Mouse (Mus musculus) CD8-positive naive resting alpha-beta T cell, adult 2 months (primary cell): ENCODE results near the gene Adgrf1.
"Not testable (repeated sequence)": the region's sequence is repeated elsewhere in the genome, so short reads cannot be mapped to it uniquely, and the experiment has no call there.

ENCODE experiments used
- DNase-seq, 2 experiments: peaks; one replicate each; pipeline ENCODE4 v3.0.0; 2022; ENCODE audit warnings: low read depth in 2 of 2, low spot score in 2 of 2

Gene Adgrf1

DNA sequence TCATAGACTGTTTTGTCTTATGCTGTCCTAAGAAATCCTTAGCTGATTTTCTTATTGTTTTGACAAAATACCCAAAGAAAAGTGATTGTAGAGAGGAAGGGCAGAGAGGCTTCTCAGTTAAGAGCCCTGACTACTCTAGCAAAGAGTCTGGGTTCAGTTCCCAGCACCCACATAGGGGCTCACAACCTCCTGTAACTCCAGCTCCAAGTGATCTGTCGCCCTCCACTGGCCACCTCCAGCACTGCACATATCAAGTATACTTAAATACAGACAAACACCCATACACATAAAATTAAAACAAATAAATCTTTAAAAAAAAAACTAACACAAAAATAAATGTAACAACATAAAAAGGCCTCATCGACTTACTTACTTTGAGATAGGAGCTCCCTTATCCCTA, 3.5 kb upstream of the Adgrf1 start:
- no peak for DNase-seq

DNA sequence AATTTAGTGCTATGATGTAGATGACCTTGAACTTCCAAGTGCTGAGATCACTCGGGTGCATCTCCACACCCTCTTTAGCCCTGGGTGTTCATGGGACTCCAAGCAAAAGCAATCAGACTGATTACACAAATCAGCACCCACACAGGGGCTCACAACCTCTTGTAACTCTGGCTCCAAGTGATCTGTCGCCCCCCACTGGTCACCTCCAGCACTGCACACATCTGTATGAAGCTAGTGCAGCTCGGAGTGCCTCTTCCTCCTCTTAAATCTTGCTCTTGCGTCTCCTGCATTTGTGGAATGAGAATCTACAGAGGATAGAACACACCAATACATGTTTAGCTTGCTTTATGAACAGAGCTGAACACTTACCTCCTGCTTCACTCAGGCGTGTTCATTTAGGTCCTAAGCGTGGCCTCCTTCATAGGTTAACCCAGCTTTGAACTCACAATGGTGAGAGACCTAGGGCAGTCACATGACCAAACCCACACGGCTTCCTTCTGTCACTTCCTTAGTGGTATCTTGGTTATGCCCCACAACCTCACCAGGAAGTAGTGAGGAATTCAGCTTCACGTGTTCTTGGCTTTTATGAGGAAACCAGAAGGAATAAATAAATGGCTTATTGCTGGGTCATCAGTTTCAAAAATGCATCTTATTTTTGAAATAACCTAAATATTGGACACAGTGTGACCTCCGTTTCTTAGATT, 2.9 kb upstream of the Adgrf1 start:
- DNase-seq = no peak

DNA sequence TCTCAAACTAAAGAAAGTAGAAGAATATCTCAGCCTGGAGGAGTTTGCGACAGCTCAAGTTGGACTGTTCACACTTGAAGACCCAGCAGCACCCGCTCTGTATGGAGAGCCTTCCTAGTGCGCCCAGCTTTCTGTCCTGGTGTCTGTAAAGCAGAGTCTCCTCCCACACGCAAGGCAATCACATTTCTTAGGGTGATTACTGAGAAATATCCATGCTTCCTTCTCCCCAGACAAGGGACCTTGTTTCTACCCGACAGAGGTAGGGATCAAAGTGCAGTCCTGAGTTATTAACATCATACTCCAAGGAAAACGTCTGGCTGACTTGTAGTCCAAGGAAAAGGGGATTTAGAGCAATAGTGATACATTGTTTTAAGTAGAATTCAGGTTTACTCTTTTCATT, 6.1 kb downstream of the Adgrf1 start:
- DNase-seq = no peak

DNA sequence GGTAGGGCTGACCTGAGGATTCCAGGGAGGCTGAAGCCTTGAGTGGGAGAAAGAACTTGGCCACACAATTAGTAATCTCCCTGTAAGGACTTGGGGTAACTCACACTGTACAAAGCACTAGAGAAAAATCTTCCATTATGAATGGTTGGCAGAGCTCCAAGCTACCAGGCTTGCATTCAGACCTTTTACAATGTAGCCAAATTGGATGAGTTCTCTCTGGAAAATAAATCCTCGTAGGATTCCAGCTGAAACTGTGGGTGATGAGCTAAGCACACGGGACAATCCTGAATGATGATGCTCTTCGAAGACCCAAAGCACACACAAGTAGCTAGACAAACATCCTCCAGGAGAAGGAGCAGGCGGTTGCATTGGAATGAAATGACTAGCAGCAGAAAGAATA, 7.1 kb downstream of the Adgrf1 start:
- no peak for DNase-seq

DNA sequence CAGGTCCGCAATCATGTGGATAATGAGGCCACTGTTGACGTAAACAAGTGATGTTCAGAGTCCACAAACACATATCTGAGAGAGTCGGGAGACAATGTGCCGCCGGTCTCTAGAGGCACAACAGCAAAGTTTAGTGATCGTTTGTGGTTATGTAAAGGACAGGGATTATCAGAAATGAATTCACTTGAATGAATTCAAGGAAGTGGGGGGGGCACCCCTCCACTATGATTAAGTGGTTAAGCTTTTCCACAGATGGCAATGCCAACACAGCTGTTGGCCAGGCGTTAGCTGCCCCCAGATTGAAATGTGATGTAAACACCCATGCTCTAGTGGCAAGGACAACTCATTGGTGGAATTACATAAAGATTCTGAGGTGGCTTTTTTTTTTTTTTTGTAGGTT, 9.5 kb downstream of the Adgrf1 start:
- DNase-seq = no peak

- no peak for DNase-seq
These were observed 12.2 kb downstream of the Adgrf1 start for GRCm38 (mm10) chr17:43282353-43282752.

GRCm38 (mm10) chr17:43282828-43283227, 12.7 kb downstream of the Adgrf1 start:
- DNase-seq = no peak

DNA sequence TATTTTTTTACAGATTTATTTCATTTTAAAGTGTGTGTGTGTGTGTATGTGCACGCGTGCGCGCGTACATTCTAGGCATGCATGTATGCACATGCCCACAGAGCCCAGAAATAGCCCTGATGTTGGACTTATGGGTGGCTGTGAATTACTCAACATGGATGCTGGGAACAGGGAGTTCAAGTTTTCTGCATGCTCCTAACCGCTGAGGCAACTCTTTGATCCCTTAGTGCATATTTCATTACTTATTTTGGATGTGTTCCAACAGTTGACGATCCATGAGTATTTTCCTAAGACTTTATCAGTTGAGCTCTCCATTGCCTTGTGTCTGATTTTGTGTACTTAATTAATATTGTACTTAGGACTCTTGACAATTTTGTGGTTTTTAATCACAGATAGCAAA, 29.4 kb downstream of the Adgrf1 start:
- no peak for DNase-seq

GRCm38 (mm10) chr17:43325986-43326671, 56.0 kb downstream of the Adgrf1 start:
- no peak for DNase-seq

DNA sequence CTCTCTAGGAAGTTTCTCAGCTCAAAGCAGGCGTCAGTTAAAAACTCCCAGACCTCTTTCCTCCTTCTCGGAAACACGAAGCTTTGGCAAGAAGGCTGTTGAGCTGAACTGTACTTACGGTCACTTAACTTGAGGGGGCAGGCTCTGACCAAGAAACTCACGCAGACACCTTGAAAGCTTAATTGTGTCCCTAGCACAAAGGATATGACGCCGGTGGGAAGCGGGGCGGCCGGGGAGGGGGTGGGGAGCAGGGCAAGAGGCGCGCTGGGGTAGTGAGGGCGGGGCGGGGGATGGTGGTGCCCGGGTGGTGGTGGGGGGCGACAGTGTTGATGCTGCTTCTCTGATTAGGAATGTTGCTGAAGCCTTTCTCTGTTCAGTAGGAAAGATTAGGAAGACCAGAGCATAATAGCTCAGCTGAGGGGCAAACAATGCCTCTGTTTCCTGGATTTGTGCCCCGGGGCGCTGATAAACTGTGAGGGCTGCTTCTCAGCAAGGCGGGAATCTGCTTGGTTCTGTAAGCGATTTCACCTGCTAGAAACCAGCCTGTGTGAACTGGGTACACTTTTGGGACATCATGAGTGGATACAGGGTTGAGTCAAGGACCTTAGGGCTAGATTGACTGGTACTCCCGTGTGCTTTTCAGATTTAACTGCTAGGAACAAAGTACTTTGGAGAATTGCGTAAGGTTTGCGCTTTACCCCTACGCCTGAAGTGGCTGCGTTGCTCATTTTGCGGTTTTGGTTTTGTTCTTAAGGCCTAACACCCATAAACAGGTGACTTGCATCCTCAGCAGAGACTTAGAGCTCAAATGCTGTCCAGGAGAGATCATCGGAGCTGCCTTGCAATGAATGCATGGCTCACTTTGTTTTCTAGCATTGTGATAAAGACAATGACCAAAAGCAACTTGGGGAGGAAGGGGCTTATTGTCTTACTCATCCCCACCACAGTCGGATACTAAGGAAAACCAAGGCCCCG, 56.9 kb downstream of the Adgrf1 start:
- DNase-seq = no peak

DNA sequence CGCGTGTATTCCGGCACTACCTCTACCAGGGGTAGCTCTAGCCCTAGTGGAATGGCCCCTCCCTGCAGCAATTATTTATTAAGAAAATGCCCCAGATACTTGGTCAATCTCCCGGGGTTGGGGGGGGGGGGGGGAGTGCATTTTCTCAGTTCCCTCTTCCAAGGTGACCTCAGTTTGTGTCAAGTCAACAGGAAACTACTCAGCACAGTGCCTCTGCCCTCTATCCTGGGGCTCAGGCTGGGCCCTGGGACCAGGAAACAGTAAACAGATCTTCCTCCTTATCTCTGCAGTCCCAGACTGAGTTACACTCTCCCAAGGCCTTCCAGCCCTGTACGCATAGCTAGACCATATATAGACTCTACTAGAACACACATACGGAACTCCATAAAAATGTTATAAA, 57.7 kb downstream of the Adgrf1 start:
- no peak for DNase-seq

- no peak for DNase-seq
These were observed 59.1 kb downstream of the Adgrf1 start for GRCm38 (mm10) chr17:43329216-43329615.

- no peak for DNase-seq
These were observed 59.6 kb downstream of the Adgrf1 start for GRCm38 (mm10) chr17:43329761-43330183.

- DNase-seq = no peak
These were observed 62.6 kb downstream of the Adgrf1 start for GRCm38 (mm10) chr17:43332686-43333085.

GRCm38 (mm10) chr17:43334074-43334473, 63.9 kb downstream of the Adgrf1 start:
- no peak for DNase-seq

DNA sequence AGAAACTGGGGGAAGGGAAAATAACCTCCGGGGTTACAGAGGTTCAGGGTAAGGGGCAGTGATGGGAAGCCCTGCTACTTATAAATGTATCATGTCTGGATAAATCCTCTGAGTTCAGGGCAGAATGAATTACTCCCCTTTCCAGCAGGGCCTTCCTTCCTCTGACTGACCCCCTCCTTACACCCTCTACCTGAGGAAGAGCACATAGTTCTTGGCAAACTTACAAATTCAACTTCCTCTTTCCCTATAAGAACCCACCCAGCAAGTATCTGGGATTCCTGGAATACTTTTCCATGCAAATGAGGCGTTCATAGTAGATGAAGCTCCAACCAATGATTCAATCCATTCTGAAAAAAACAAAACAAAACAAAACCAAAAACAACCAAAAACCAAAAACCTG, 67.5 kb downstream of the Adgrf1 start:
- DNase-seq = no peak

- no peak for DNase-seq
These were observed 68.2 kb downstream of the Adgrf1 start for GRCm38 (mm10) chr17:43338279-43338678.

DNA sequence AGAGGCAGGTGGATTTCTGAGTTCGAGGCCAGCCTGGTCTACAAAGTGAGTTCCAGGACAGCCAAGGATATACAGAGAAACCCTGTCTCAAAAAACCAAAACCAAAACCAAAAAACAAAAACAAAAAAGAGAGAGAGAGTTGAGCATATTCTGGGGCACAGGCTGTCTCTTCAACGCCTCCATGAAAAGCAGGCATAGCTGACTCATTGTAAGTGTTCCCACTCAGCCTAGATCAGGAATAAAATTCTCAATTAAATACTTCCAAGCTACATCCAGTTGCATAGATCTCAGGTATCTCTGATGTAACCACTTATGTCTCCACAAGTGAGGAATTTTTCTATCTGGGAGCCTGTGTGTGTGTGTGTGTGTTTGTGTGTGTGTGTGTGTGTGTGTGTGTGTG, 76.4 kb downstream of the Adgrf1 start:
- not testable (repeated sequence) for DNase-seq

DNA sequence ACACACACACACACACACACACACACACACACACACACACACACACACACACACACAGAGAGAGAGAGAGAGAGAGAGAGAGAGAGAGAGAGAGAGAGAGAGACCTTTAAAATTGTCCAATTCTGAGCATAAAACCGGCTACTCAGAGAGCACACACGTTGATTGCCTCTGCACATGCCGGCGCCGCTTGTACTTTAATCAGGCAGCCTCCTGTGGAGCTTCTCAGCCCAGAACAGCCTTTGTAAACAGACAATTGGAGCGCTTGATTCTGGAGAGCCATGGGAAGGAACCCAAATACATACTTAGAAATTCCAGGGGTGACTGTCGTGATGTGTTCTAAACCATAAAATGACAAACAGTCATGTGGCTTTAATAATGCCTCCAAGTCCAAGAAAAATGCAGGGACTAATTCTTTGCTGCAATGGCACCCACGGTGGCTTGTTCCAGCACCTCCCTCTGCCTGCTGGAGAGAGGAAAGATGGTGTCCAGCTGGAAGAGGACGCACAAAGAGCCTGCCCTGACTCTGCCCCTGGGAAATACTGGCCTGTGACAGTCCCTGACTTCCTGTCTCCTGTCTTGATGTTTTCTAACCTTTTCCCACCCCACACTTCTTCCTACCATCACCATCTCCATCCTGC, 87.9 kb downstream of the Adgrf1 start:
- no peak for DNase-seq

- no peak for DNase-seq
These were observed 89.9 kb downstream of the Adgrf1 start, which contains the start of gene Adgrf5 for GRCm38 (mm10) chr17:43359826-43360619. TSS of gene Adgrf5 (plus strand) at chr17:43360451.
